Mouse (Mus musculus) kidney, adult 2 months (tissue): ENCODE data around the gene Rps3a1. TPM values are rescaled to one million over a fixed set of nuclear protein-coding genes. Genes with fewer than 3 reads are reported as not detected.

Experiments
- DNase-seq: peaks from one replicate; pipeline ENCODE4 v3.0.0; 2021
- H3K27ac ChIP-seq: fragments of 200-500 bp; 2 replicates; pipeline ENCODE4 v1.5.1; 2012; ENCODE audit warnings: low read depth, low read length, control low read depth, inconsistent platforms; ENCODE audit not compliant: insufficient read depth
- H3K27me3 ChIP-seq: fragments of 200-500 bp; replicated peaks from 2 replicates; pipeline ENCODE4 v1.6.1; 2012; ENCODE audit warnings: mild to moderate bottlenecking, moderate library complexity, low read length, inconsistent platforms; ENCODE audit not compliant: control insufficient read depth, insufficient read depth
- H3K36me3 ChIP-seq: fragments of 200-500 bp; 2 replicates; pipeline ENCODE4 v1.6.1; 2012; ENCODE audit warnings: mild to moderate bottlenecking, moderate library complexity, low read length, inconsistent platforms; ENCODE audit not compliant: control insufficient read depth, insufficient read depth
- H3K4me1 ChIP-seq: fragments of 200-500 bp; 2 replicates; pipeline ENCODE4 v1.6.1; 2011; ENCODE audit warnings: low read length; ENCODE audit not compliant: control insufficient read depth, insufficient read depth
- H3K4me3 ChIP-seq: fragments of 200-500 bp; 2 replicates; pipeline ENCODE4 v1.5.1; 2011; ENCODE audit warnings: mild to moderate bottlenecking, low read depth, low read length, control low read depth; ENCODE audit not compliant: insufficient read depth
- CTCF ChIP-seq: fragments of 200-500 bp; conservative IDR thresholded peaks from 2 replicates; pipeline ENCODE4 v1.5.1; 2011; ENCODE audit warnings: low read depth, mild to moderate bottlenecking, control low read depth, low read length, moderate library complexity, mixed read lengths; ENCODE audit not compliant: insufficient read depth, insufficient read length
- POLR2A ChIP-seq: fragments of 200-500 bp; IDR thresholded peaks from one replicate; pipeline ENCODE4 v1.6.1; 2011; ENCODE audit warnings: low read depth, low read length, control low read depth
- WGBS: fragments of 180-500 bp; shearing (Covaris S2); methylation state at CpG from one replicate; pipeline ENCODE4 v1.1.7; 2018; 5-methylcytosine and 5-hydroxymethylcytosine counted together
- polyA plus RNA-seq: library from polyadenylated mRNA; depleted of rRNA; stranded (reverse); fragments of >200 nt; gene quantifications from 2 replicates; pipeline ENCODE4 v1.2.3, GENCODE M21; 2012

The Rps3a1 gene
- polyA plus RNA-seq, 1 experiment, result 307 TPM

DNA sequence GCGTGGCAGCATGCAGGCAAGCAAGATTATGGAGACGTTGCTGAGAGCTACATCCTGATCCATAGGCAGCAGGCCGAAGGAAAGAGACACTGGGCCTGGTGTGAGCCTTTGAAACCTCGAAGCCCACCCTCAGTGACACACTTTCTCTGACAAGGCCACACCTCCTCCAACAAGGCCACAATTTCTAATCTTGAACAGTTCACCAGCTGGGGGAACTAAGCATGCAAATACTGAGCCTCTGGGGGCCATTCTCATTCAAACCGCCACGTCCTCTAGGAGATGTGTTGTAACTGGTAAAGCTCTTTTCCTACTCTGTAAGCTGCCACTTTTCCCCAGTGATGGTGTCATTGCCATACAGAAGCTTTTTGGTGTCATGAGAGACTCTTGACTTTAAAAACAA is 6.6 kb upstream of the Rps3a1 start:
- TF ChIP-seq CTCF, result no peak
- no peak for TF ChIP-seq POLR2A
- no peaks in the 10 kb centered on the region for H3K4me1 ChIP-seq
- 86% methylated on average over 6 of the region's 6 CpGs for WGBS
- no peaks in the 10 kb centered on the region for H3K36me3 ChIP-seq
- H3K27ac ChIP-seq, result no peak overlapping the region
- H3K27me3 ChIP-seq, result no peaks in the 10 kb centered on the region
- no peak for DNase-seq
- no peak overlapping the region for H3K4me3 ChIP-seq

- TF ChIP-seq CTCF (no peak), POLR2A (no peak)
- Histone ChIP-seq H3K27me3 (no peaks in the 10 kb centered on the region), H3K4me3 (no peak overlapping the region), H3K27ac (no peak overlapping the region), H3K36me3 (peaks cover 6% of the 10 kb centered on the region; the same call in 1 of the 2 replicates), H3K4me1 (peaks cover 6% of the 10 kb centered on the region; the same call in 1 of the 2 replicates)
- no peak for DNase-seq
- 79% methylated on average over 6 of the region's 6 CpGs for WGBS
Observed at GRCm38 (mm10) chr3:86143343-86143742, 841 bp upstream of the Rps3a1 start.

DNA sequence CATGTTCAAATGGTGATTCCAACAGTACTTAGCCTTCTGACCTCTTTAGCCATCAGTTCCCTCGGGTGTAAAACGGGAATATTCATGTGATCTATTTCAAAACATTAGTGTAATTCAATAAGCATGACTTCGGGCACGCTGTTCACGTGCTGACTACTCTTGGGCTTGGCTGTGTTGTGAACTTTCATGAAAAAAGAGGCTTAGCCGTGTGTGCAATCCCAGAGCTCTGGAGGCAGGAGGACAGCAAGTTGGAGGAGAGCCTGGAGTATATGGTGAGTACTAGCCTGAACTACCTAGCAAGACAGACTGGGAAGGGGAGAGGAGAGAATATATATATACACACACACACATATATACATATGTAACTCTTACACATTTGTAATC is 424 bp upstream of the Rps3a1 start:
- no peak for TF ChIP-seq CTCF
- TF ChIP-seq POLR2A, result no peak
- DNase-seq, result no peak
- peaks cover 8% of the 10 kb centered on the region; the same call in 1 of the 2 replicates for H3K36me3 ChIP-seq
- WGBS, result 13% methylated on average over 6 of the region's 6 CpGs
- H3K4me3 ChIP-seq, result no peak overlapping the region
- no peaks in the 10 kb centered on the region for H3K27me3 ChIP-seq
- peaks cover 6% of the 10 kb centered on the region; the same call in 1 of the 2 replicates for H3K4me1 ChIP-seq
- H3K27ac ChIP-seq, result no peak overlapping the region

DNA sequence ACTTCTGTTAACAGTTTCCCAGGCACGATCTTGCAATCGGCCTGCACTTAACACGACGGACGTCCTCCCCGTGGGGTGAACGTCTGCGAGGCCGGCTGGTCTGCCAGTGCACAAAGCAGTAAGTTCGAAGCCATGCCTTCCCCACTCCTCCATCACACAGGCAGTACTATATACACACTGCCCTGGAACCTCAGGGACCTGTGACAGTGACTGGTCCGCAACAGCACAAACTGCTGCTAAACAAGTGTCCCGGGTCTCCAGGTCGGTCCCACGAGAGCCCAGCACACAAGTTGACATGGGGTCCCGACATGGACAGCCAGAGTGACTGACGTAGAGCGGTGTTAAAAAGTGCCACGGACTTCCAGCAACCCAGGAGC is 628 bp downstream of the Rps3a1 start:
- 0% methylated on average over 18 of the region's 18 CpGs for WGBS
- H3K4me3 ChIP-seq, result peak overlapping the region; percentile 68
- peaks cover 12% of the 10 kb centered on the region for H3K36me3 ChIP-seq
- H3K27me3 ChIP-seq, result no peaks in the 10 kb centered on the region
- DNase-seq, result peak; percentile 18
- H3K27ac ChIP-seq, result peak overlapping the region; percentile 2; the same call in 1 of the 2 replicates
- peaks cover 6% of the 10 kb centered on the region; the same call in 1 of the 2 replicates for H3K4me1 ChIP-seq
- no peak for TF ChIP-seq POLR2A
- TF ChIP-seq CTCF, result no peak

DNA sequence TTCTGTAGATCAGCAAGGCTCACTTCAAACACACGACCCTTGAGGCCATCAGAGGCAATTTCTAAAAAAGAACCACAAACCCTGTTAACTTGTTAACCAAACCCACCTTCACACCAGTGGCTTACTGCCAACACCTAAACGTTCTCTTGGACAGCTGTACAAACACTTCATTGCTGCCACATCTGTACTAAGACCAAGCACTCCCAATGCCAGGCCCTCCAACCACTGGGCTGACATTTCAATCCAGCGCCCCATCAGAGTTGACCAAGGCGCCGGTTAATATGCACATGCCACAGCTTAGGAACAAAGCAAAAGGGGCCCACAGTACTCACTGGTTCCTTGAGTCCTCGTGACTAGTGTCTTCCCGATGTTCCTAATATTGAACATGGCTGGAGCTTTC is 1.1 kb downstream of the Rps3a1 start:
- Histone ChIP-seq H3K4me3 (peak overlapping the region; percentile 68), H3K4me1 (peaks cover 6% of the 10 kb centered on the region; the same call in 1 of the 2 replicates), H3K27me3 (no peaks in the 10 kb centered on the region), H3K36me3 (peaks cover 14% of the 10 kb centered on the region), H3K27ac (no peak overlapping the region)
- no peak for DNase-seq
- WGBS, result 4% methylated on average over 7 of the region's 7 CpGs
- no peak for TF ChIP-seq CTCF
- no peak for TF ChIP-seq POLR2A

DNA sequence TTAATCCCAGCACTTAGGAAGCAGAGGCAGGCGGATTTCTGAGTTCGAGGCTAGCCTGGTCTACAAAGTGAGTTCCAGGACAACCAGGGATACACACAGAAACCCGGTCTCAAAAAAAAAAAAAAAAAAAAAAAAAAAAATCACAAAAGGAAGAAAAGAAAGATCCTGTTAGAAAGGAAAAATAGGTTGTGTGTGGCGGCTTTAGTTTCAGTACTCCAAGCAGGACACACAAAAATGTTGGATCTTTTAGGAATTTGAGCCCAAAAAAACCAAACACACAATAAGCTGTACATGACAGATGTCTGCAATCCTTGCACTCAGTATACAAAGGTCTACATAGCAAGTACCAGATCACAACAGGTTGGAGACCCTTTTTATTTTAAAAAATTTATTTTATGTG is 2.8 kb downstream of the Rps3a1 start:
- Histone ChIP-seq H3K27ac (no peak overlapping the region), H3K36me3 (peaks cover 14% of the 10 kb centered on the region), H3K4me1 (peaks cover 6% of the 10 kb centered on the region; the same call in 1 of the 2 replicates), H3K27me3 (no peaks in the 10 kb centered on the region), H3K4me3 (no peak overlapping the region)
- no peak for DNase-seq
- TF ChIP-seq POLR2A (no peak), CTCF (no peak)
- 89% methylated on average over 4 of the region's 4 CpGs for WGBS

DNA sequence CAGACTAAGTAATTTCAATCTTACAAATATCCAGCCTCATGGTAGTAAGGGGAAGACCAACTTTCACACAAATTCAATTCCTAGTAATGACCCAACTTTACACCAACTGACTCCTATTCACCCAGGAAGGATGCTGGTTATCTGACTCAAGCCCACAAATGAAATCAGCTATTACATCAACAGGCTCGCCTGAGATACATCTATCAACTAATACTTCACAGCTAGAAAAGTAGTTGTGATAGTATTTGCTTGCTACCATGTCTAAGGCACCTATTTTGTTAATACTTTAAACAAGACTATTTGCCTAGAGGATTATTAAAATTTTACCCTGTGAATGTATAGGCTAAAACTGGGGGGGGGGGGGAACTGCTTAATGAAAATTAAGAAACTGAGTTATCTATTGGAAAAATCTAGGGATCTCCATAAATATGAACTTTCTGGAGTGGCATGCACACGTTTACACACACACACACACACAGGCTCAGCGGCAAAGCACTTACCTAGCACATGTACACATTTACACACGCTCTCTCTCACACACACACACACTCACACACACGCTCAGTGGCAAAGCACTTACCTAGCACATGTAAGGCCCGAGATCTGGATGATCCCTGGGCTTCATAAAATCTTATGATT is 5.4 kb downstream of the Rps3a1 start:
- peaks cover 14% of the 10 kb centered on the region for H3K36me3 ChIP-seq
- H3K4me3 ChIP-seq, result no peak overlapping the region
- no peak for DNase-seq
- 90% methylated on average over 6 of the region's 6 CpGs for WGBS
- TF ChIP-seq CTCF, result no peak
- no peak for TF ChIP-seq POLR2A
- H3K27me3 ChIP-seq, result no peaks in the 10 kb centered on the region
- peaks cover 6% of the 10 kb centered on the region; the same call in 1 of the 2 replicates for H3K4me1 ChIP-seq
- H3K27ac ChIP-seq, result no peak overlapping the region
